Mouse (Mus musculus): Measurements from ENCODE around the gene Hoxd9.

The Hoxd9 gene

DNA sequence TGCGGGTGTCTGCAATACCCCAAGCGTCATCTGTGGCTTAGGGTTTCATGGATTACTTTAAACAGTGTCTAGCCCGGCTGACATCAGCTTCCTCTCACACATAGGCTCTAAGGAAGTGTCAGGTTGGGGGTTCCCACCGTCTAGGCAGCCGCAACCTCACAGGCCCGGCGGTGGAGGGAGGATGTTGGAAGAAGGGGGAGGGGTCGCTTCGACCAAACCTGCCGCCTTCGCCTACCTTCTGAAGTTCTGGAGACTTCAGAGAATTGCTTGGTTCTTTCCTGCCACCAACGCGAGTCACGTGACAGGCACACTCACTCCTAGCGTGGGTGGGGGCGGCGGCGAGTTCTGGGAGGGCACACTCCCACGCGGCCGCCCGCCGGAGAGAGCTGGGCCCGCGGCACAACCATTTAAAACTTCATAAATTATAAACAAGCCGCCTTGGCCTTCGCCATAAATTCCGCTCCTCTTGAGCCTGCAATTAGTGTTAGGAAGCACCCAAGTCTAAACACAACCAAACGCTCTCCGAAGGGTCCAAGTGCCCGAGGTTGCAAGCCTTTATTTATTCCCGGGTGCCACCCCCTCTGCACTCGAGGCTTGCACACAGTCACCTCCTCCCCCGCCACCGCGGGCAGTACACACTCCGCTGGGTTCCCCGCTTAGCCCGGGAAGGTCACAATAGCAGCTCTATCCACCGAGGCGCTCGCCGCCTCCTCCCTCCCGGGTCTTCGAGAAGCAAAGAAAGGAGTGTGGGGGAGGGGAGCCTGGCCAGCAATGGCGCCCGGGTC lies 52.0 kb downstream of the Hoxd9 start:
- DNase-seq (ENCODE audit: low spot score): no peak

Measured in layer of hippocampus, adult 9-10 months (tissue).